Mouse (Mus musculus) limb, embryonic 14.5 days (tissue): ENCODE results near the gene Efcab14. TPM values are rescaled to one million over a fixed set of nuclear protein-coding genes. Genes with fewer than 3 reads are reported as not detected.

Source experiments
- ATAC-seq: fragments of 200-750 bp; cut with Nextera tagmentation; 2 replicates; pipeline ENCODE4 v1.8.0; 2017; ENCODE audit warnings: low read depth, moderate number of reproducible peaks, moderate TSS enrichment; ENCODE audit not compliant: low FRiP score
- DNase-seq: peaks from one replicate; pipeline ENCODE4 v3.0.0-alpha.2; 2015; ENCODE audit warnings: low spot score
- H3K27ac ChIP-seq: fragments of 300-500 bp; sonication (generic); replicated peaks from 2 replicates; pipeline ENCODE4 v1.5.1; 2014; ENCODE audit warnings: low read depth, mild to moderate bottlenecking, low read length, moderate library complexity, mixed read lengths
- H3K27me3 ChIP-seq: fragments of 300-500 bp; sonication (generic); 2 replicates; pipeline ENCODE4 v1.6.1; 2014; ENCODE audit warnings: low read length, mixed read lengths; ENCODE audit not compliant: control insufficient read depth, insufficient read depth
- H3K36me3 ChIP-seq: fragments of 300-500 bp; sonication (generic); 2 replicates; pipeline ENCODE4 v1.6.1; 2014; ENCODE audit warnings: mild to moderate bottlenecking, low read length, moderate library complexity, mixed read lengths; ENCODE audit not compliant: control insufficient read depth, insufficient read depth
- H3K4me1 ChIP-seq: fragments of 300-500 bp; sonication (generic); 2 replicates; pipeline ENCODE4 v1.6.1; 2014; ENCODE audit warnings: antibody characterized with exemption, low read length, mixed read lengths; ENCODE audit not compliant: control insufficient read depth, insufficient read depth
- H3K4me2 ChIP-seq: fragments of 300-500 bp; sonication (generic); replicated peaks from 2 replicates; pipeline ENCODE4 v1.6.1; 2014; ENCODE audit warnings: low read depth, mild to moderate bottlenecking, low read length, moderate library complexity; ENCODE audit not compliant: severe bottlenecking
- H3K4me3 ChIP-seq: fragments of 300-500 bp; sonication (generic); replicated peaks from 2 replicates; pipeline ENCODE4 v1.5.1; 2014; ENCODE audit warnings: low read length
- H3K9ac ChIP-seq: fragments of 300-500 bp; sonication (generic); 2 replicates; pipeline ENCODE4 v1.6.1; 2014; ENCODE audit warnings: mild to moderate bottlenecking, low read depth, low read length, moderate library complexity; ENCODE audit not compliant: severe bottlenecking
- H3K9me3 ChIP-seq: fragments of 300-500 bp; sonication (generic); 2 replicates; pipeline ENCODE4 v1.6.1; 2016; ENCODE audit warnings: low read length; ENCODE audit not compliant: control insufficient read depth
- POLR2A ChIP-seq: fragments of 200-500 bp; IDR thresholded peaks from 2 replicates; pipeline ENCODE4 v1.8.0; 2012; ENCODE audit warnings: inconsistent platforms, mild to moderate bottlenecking, moderate library complexity, borderline replicate concordance; ENCODE audit not compliant: insufficient read depth, insufficient read length; ENCODE audit errors: extremely low read depth
- WGBS: fragments of 180-500 bp; shearing (Covaris S2); extraction: QIAGEN DNeasy Blood & Tissue Kit; methylation state at CpG from one replicate; pipeline ENCODE4 v1.1.7; 2014; 5-methylcytosine and 5-hydroxymethylcytosine counted together
- polyA plus RNA-seq, 2 experiments: library from polyadenylated mRNA; depleted of rRNA in 1 of 2; stranded (reverse) in 1 of 2; unstranded in 1 of 2; fragments of >200 nt; fragmentation: Nextera tagmentation in 1 of 2; extraction: Ambion mirVana in 1 of 2; gene quantifications; 2 replicates each; pipeline versions ENCODE4 v1.2.1 to v1.2.3; 2012 to 2014

The Efcab14 gene
- polyA plus RNA-seq (2012; rRNA removed) (24.8 and 26.3 TPM in 2 replicates), polyA plus RNA-seq (2014; fragmentation: Nextera tagmentation; extraction: Ambion mirVana) (35.2 and 40.2 TPM in 2 replicates)

DNA sequence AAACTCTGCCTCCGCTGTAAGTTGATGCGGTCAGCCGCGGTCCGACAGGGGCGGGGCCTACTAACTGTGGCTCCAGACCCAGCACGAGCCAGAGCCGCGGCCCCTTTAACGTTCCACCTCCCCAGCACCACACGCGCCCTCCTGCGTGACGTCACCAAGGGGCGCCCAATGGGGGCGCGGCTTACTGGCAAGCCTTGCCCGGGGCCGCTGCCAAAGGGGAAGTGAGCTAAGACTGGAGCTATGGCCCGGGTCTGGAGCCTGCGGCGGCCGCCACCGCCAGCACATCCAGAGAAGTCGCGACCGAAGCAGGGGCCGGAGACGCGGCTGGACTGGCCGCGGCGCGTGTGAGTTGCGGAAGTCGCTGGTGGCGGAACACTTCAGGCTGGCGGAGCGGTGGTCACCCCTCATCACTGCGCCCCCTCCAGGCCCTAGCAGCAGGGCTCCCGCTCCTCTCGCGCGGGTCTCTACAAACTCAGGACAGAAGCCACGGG is at the start of gene Efcab14:
Gene Efcab14 (plus strand): TSS at position 194 of the 491 bp plus-strand sequence.
- WGBS = under 1% methylated on average over 32 of the region's 45 CpGs
- Histone ChIP-seq H3K27ac (peak within 1 kb of the TSS; percentile 80), H3K27me3 (no peaks in the 10 kb centered on the region), H3K36me3 (peaks cover 12% of the 10 kb centered on the region), H3K4me2 (peak within 1 kb of the TSS; percentile 53), H3K9ac (peak within 1 kb of the TSS; percentile 83), H3K4me3 (peak within 1 kb of the TSS; percentile 80), H3K4me1 (peaks cover 15% of the 10 kb centered on the region), H3K9me3 (no peaks in the 10 kb centered on the region)
- DNase-seq = peak; percentile 98
- ATAC-seq = peak; percentile 100
- 0 out of 2 replicates have a peak, but pooled peaks have one; percentile 58 for TF ChIP-seq POLR2A

DNA sequence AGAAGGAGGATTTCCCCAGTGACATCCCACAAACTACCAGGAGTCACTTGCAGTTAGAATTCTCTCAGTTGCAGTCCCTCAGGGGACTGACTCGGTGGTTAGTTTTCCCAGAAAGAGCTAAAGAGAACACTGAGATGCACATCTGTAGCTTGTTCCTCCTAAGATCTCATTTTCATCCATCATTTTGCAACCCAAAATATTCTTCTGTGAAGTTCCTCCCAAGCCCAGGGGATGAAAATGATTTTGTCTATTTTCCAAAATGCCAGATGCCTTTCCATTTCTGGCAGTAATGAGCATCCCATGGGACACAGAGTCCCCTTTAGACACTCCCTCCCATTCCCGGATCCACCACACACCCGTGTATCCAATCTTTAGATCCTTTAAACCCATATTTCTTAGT is 36.1 kb upstream of the Efcab14 start:
- H3K4me1 ChIP-seq = no peaks in the 10 kb centered on the region
- H3K4me2 ChIP-seq = no peak overlapping the region
- no peaks in the 10 kb centered on the region for H3K27me3 ChIP-seq
- DNase-seq (no peak), ATAC-seq (no peak)
- no peaks in the 10 kb centered on the region for H3K36me3 ChIP-seq
- no peak overlapping the region for H3K27ac ChIP-seq
- 68% methylated on average over 3 of the region's 3 CpGs for WGBS
- no peaks in the 10 kb centered on the region for H3K9me3 ChIP-seq
- H3K4me3 ChIP-seq = no peak overlapping the region
- H3K9ac ChIP-seq = no peak overlapping the region
- no peak for TF ChIP-seq POLR2A

DNA sequence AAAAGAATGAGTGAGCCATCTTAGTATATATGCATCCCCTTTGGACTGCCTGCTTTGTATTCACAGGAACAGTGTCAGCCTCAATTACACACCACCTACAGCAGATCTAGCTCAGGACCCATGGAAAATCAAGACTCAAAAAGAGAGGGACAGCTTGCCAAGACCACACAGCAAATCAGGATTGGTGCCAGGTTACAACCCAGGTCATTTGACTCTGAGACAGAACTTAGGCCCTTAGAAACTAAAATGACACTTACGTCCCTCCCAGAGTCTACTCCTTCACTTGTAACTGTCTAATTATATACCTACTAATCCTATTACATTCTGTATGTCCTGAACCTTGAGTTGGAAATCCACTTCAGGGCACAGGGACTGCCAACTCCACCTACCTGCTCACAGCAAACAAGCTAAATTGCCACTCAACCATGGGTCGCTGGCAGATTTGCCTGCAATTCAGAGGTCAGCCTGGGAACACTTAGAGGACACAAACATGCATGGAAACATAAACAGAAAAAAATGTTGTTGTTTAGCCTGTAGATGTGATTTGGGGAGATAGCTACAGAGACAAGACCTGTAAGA is 33.5 kb upstream of the Efcab14 start:
- H3K9ac ChIP-seq = no peak overlapping the region
- DNase-seq = no peak
- H3K4me3 ChIP-seq = no peak overlapping the region
- no peak overlapping the region for H3K4me2 ChIP-seq
- H3K4me1 ChIP-seq = no peaks in the 10 kb centered on the region
- no peaks in the 10 kb centered on the region for H3K9me3 ChIP-seq
- no peaks in the 10 kb centered on the region for H3K36me3 ChIP-seq
- WGBS = 74% methylated on average over 2 of the region's 2 CpGs
- no peak overlapping the region for H3K27ac ChIP-seq
- H3K27me3 ChIP-seq = no peaks in the 10 kb centered on the region
- TF ChIP-seq POLR2A = no peak
- ATAC-seq = no peak

DNA sequence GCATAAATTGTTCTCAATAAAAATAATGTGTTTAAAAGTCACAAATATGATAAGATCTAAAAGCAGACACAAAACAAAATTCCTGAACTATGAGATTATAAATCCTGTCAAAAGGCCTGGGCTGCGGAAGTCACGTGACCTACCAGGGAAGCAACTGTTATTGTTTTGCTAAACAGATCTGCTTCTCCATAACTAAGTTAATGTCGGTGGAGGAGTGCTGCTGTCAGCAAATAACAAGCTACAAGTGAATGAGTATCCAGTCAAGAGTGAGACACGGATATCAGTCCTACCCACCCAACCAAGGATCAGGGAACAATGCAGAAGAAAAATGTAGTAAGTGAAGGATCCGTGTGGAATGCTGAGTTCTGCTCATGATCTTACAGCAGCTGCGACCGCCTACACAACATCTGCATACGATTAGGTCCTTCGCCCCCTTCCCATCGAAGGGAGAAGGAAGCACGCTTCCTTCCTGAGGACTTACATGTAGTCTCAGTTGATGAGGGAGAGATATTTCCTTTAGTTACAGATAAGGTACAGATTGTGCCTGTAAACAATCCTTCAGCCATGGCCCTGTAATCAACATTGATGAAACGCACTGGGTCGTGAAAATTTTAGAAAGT is 28.5 kb upstream of the Efcab14 start:
- Histone ChIP-seq H3K9ac (no peak overlapping the region), H3K27me3 (no peaks in the 10 kb centered on the region), H3K36me3 (no peaks in the 10 kb centered on the region), H3K9me3 (no peaks in the 10 kb centered on the region), H3K27ac (no peak overlapping the region), H3K4me3 (no peak overlapping the region), H3K4me1 (no peaks in the 10 kb centered on the region), H3K4me2 (no peak overlapping the region)
- TF ChIP-seq POLR2A = no peak
- DNase-seq = peak; percentile 28
- 32% methylated on average over 13 of the region's 13 CpGs for WGBS
- no peak for ATAC-seq

DNA sequence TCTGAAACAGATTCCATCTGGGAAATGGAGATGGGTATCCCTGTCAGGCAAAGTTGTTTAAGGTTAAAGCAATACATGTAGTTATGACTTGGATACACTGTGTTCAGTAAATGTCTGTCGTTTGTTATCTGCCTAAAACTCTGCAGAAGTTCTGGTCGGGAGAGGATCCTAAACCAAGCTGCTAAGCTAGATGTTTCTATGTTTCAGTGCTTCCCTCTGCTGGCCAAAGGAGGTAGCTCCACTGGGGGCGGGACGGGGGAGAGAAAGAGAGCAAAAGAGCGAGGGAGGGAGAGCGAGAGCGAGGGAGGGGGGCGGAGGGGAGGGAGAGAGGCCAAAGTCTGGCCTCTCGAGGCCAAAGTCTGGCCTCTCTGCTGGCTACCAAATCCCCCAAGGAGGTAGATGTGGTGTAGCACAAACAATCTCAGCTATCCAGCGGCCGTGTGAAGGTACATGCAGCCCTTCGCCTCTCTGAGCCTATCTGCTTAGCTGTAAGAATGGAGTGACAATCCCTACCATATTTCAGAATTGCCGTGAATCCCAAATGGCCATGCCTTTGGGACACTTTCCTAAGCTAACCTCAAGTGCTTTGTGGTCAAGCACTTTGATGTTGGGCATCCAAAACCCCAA is 27.6 kb upstream of the Efcab14 start:
- H3K4me1 ChIP-seq = no peaks in the 10 kb centered on the region
- no peak for TF ChIP-seq POLR2A
- no peak overlapping the region for H3K4me3 ChIP-seq
- DNase-seq (peak; percentile 53), ATAC-seq (peak; percentile 68; the same call in 1 of the 2 replicates)
- no peaks in the 10 kb centered on the region for H3K9me3 ChIP-seq
- no peak overlapping the region for H3K9ac ChIP-seq
- no peak overlapping the region for H3K27ac ChIP-seq
- WGBS = 16% methylated on average over 12 of the region's 13 CpGs
- no peaks in the 10 kb centered on the region for H3K27me3 ChIP-seq
- H3K4me2 ChIP-seq = peak overlapping the region; percentile 7; the same call in 1 of the 2 replicates
- H3K36me3 ChIP-seq = no peaks in the 10 kb centered on the region
